Mouse (Mus musculus) kidney, adult 2 months (tissue): ENCODE measurements around the gene Fam174b.

ENCODE experiments used
- CTCF ChIP-seq: fragments of 200-500 bp; conservative IDR thresholded peaks from 2 replicates; pipeline ENCODE4 v1.5.1; 2011; ENCODE audit warnings: low read depth, mild to moderate bottlenecking, control low read depth, low read length, moderate library complexity, mixed read lengths; ENCODE audit not compliant: insufficient read depth, insufficient read length
- POLR2A ChIP-seq: fragments of 200-500 bp; IDR thresholded peaks from one replicate; pipeline ENCODE4 v1.6.1; 2011; ENCODE audit warnings: low read depth, low read length, control low read depth

GRCm38 (mm10) chr7:73736046-73736445 lies 4.1 kb upstream of the Fam174b start:
- TF ChIP-seq POLR2A = no peak
- no peak for TF ChIP-seq CTCF
